Mouse (Mus musculus) bone marrow macrophage, adult 2 months (primary cell): ENCODE results near the gene Fcamr.

Source experiments
- CTCF ChIP-seq: IDR thresholded peaks from 2 replicates; pipeline ENCODE4 v1.5.1; 2012; ENCODE audit warnings: low read depth, mild to moderate bottlenecking, low read length, moderate library complexity
- POLR2A ChIP-seq: IDR thresholded peaks from 2 replicates; pipeline ENCODE4 v1.6.1; 2012; ENCODE audit warnings: mild to moderate bottlenecking, low read depth, low read length, borderline replicate concordance

DNA sequence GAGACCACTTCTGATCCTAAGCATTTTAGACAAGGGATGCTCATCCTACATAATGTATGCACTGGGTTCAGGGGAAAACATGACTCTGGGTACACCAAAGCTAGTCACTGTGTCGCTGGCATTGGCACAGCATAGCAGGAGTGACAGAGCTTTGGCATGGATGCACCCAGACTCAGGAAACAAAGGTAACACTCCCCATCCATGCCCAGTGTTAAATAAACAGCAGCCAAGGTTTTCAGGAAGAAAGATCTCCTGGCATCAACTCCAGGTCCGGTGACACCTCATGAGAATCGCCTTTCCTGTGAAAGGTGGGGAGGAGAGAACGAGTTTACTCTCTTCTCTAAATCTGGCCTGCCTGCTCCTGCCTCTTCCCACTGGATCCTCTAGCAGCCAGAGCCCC lies 28.0 kb downstream of the Fcamr start:
- no peak for TF ChIP-seq POLR2A
- TF ChIP-seq CTCF, result no peak
